Mouse (Mus musculus): Measurements from ENCODE around the gene Sqstm1.
"Not testable (repeated sequence)": the region's sequence is repeated elsewhere in the genome, so short reads cannot be mapped to it uniquely, and the experiment has no call there.

Sqstm1 gene

GRCm38 (mm10) chr11:50176351-50176750, 34.3 kb downstream of the Sqstm1 start:
- DNase-seq (ENCODE audit: low spot score in 2 of 2): no peak

GRCm38 (mm10) chr11:50174730-50175187, 35.9 kb downstream of the Sqstm1 start:
- peak; percentile 91 to 96 for DNase-seq (ENCODE audit: low spot score in 2 of 2)

- DNase-seq (ENCODE audit: low spot score in 2 of 2): not testable (repeated sequence)
Measured at GRCm38 (mm10) chr11:50174111-50174729, 36.4 kb downstream of the Sqstm1 start, which contains the start of gene Mrnip. Mrnip (plus strand) TSS chr11:50174444.

- no peak for DNase-seq (ENCODE audit: low spot score in 2 of 2)
Measured at GRCm38 (mm10) chr11:50168352-50168751, 42.3 kb downstream of the Sqstm1 start.

GRCm38 (mm10) chr11:50162338-50163050, 48.1 kb downstream of the Sqstm1 start:
- DNase-seq (ENCODE audit: low spot score in 2 of 2): no peak

- DNase-seq (ENCODE audit: low spot score in 2 of 2): peak; percentile 19 to 60
Measured at GRCm38 (mm10) chr11:50161578-50162304, 48.9 kb downstream of the Sqstm1 start.

GRCm38 (mm10) chr11:50159347-50159746, 51.3 kb downstream of the Sqstm1 start:
- no peak for DNase-seq (ENCODE audit: low spot score in 2 of 2)

- DNase-seq (ENCODE audit: low spot score in 2 of 2): no peak
Measured at GRCm38 (mm10) chr11:50158346-50158745, 52.3 kb downstream of the Sqstm1 start.

- no peak for DNase-seq (ENCODE audit: low spot score in 2 of 2)
Measured at GRCm38 (mm10) chr11:50156725-50157258, 53.8 kb downstream of the Sqstm1 start.

GRCm38 (mm10) chr11:50155785-50156184, 54.8 kb downstream of the Sqstm1 start:
- DNase-seq (ENCODE audit: low spot score in 2 of 2): no peak

- no peak for DNase-seq (ENCODE audit: low spot score in 2 of 2)
Measured at GRCm38 (mm10) chr11:50154777-50155520, 55.7 kb downstream of the Sqstm1 start.

- DNase-seq (ENCODE audit: low spot score in 2 of 2): no peak
Measured at GRCm38 (mm10) chr11:50154166-50154565, 56.5 kb downstream of the Sqstm1 start.

GRCm38 (mm10) chr11:50151374-50151773, 59.3 kb downstream of the Sqstm1 start:
- no peak for DNase-seq (ENCODE audit: low spot score in 2 of 2)

GRCm38 (mm10) chr11:50149603-50150150, 61.0 kb downstream of the Sqstm1 start:
- DNase-seq (ENCODE audit: low spot score in 2 of 2): no peak
